Mouse (Mus musculus) kidney, adult 18-20 months (tissue): ENCODE measurements around the gene Mlx.

Source experiments
- DNase-seq: peaks from one replicate; pipeline ENCODE4 v3.0.0; 2021

Mlx gene

DNA sequence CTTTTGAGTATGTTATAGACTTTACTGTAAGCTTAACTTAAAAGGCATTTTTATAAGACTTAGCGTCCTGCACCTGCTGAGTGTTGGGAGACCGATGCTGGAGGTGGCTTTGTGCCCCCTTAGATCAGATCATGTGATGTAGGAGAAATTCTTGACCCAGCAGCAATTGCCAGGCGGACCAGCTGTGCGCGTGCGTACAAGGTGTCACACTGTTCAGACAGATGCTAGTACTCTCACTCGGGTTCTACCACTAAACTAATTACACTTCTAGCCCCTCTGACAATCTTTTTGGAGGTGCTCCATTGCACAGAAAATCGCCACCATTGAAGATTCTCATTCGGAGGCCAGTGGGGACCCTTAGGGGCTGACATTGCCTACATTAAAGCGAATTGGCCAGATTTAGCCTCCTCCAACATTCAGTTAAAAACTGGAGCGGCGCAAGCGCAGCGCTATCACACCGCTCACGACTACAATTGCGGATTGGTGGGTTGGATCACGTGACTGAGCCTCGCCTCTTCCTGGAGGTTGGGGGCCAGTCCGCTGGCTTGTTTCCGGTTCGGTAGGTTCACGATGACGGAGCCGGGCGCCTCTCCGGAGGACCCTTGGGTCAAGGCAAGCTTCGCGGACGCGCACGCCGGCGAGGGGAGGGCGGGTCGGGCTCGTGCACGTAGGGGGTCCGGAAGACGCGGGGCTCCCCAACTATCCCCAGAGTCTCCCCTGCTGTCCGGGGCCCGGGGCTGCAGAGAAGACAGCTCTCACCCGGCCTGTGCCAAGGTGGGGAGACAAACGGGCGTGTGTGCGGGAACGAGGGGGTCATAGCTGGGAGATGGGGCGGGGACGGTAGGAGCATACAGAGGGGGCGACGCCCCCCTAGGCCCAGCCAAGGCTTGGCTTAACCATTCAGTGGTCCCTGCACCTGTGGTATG is at the start of gene Mlx:
Gene Mlx (plus strand): TSS at position 522 of the 926 bp plus-strand sequence.
- DNase-seq: peak; percentile 91

DNA sequence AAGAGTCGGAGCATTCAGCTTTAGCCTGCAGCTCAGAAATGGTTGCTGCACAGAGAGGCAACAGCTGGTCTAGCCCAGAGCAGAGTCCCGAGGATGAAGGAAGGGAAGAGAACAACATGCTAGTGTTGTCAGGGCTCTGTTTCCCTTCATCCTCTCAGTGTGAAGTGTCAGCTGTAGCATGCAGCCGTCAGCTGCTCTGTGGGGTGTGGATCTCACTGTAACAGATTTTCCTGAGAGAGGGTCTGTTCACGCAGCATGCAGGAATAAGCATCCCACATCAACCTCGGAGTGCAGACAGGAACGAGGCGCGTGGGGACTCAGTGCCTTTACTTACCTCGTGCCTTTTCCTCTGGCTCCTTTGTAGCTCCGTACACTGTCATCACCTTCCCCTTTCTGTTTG is 49.3 kb upstream of the Mlx start:
- DNase-seq: no peak

DNA sequence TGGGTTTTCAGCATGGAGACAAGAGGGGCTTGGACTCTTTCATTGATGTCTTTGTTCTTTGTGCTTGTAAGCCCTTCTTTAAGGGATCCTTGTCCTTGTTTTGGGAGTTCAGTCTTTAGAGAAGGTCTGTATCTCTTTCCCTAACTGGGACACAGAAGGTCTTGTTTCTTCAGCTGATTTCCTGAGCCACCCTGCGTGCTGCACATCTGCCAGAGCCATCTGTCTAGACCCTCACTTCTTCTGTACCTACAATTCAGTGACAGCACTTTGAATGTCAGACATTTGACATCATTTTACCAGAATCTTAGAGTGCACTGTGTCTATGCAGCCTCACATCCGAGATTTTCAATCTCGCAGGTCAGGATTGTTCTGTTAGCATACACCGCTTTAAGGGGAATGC is 41.3 kb upstream of the Mlx start:
- no peak for DNase-seq

DNA sequence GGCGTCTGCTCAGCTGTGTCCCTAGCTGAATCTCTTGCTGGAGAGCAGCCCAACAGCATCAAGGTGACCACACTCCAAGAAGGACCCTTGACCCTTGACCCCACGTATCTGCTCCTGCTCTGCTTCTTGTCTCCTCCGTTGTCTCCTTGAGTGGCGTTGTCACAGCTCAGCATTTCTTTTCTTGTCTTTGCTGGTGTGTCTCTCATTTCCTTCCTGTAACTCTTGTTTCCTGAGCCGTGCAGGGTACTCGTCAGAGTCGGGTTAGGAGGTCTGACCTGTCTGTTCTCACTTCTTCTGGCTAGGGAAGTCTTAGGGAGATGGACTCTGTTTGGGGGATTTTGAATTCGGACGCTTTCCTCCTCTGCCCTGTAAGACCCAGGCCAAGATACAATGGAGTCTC is 40.6 kb upstream of the Mlx start:
- no peak for DNase-seq

DNA sequence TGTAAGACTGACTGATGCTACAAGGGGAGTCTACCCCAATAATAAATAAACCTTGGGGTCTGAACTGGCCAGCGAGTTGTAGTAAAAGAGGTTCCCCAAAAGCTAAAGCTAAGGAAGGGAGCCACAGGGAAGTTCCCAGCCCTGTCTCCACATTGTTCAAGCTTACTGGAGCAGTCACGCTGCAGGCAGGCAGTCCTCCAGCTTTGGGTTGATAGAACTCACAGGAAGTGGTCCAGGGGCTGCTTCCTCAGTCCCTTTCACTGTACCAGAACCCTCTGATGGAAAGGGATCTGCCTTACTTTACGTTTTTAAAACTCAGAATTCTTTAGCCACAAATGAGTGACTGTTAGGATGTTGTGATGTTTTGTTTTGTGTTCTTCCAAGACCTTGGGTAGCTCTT is 39.6 kb upstream of the Mlx start:
- DNase-seq: no peak

DNA sequence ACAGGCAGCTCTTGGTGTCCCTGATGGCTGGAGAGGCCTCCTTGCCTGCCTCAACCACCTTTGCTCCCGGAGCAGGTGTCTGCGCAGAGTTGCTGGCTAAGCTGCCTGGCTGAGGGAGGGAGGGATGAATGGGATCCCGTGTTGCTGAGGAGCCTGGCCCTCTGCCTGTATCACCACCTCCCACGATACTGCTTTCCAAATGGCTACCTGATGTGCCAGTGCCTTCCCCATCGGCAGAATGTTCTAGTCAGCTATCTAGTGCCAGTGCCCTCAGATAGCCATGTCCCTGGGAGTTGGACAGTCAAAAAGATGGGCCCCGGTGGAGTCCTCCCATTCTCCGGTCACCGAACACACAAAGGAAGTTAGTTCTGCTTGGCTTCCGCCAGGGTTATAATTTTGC is 36.7 kb upstream of the Mlx start:
- DNase-seq: no peak

DNA sequence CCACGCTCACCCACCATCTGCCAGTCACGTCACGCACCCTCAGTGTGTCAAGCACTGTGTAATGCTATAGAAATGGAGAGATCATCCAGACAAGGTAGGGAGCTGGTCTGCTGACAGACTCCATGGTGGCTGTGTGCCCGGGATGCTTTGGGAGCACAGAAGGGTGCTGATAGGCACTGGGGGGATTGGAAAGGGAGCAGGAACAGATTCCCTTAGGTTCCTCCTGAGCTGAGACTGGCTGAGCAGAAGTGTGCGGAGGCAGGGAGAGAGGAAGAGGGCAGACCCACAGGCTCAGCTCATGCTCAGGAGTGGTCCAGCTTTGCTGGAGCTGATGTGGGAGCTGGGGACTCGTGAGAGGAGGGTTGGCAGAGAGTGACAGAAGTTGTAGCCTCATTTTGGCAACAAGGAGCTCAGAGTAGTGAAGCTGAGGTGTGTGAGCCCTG is 36.0 kb upstream of the Mlx start:
- no peak for DNase-seq

DNA sequence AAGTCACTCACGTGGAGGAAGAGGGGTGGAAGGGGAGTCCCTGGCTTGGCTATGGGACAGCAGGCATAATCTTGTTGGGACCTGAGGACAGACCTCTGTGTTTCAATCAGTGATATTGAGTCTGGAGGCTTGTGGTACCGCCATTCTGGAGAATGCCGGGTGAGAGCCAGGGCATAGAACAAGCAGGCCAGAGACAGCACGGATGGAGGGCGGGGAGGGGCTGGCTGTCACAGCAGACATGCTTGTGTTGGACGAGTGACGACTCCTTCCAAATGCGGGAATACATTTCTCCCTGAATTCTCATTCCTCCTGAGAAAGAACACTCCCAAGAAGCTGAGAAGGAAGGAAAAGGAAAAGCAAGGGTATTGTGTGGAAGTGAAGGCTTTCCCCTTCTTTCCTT is 35.5 kb upstream of the Mlx start:
- DNase-seq: no peak

DNA sequence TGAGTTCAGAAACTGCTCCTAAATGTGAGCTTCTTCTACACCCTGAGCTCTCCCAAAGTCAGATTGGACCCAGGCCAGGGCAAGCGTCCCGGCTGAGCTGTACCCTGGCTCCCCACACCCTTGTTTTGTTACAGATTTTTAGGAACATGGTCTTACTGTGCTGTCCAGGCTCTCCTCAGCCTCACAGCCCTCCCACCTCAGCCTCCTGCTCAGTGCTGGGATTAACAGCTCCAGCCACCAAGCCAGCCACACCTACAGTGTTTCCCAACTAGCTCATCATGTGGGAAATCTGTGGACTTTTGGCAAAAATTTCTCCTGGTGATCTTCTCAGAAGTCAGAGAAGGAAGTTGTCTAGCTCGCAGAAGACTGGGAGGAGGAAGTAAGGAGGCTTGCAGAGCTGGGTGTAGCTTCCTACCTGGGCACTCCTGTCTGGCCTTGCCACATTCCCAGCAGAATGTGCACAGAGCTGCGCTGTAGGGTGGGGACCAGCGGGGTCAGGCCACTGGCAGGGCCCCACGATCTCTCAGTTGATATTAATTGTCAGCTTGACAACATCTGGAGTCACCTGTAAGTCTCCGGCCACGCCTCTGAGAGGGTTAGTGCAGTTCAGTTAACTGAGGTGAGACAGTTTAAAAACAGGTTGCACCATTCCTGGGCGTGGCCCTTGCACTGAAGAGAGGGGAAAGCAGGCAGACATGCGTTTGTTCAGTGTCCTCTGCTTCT is 34.2 kb upstream of the Mlx start:
- no peak for DNase-seq

DNA sequence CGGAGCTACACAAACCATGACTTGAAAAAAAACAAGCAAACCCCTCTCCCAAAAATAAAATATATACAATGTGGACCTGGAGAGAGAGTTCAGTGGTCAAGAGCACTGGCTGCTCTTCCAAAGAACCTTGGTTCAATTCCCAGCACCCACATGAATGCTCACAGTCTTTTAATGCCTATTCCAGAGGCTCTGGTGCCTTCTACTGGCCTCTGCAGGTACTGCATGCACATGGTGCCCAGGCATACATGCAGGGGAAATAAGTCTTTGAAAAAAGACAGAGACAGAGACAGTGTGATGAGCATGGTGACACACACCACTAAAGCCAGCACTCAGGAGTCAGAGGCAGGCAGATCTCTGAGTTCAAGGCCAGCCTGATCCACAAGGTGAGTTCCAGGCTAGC is 33.1 kb upstream of the Mlx start:
- no peak for DNase-seq

DNA sequence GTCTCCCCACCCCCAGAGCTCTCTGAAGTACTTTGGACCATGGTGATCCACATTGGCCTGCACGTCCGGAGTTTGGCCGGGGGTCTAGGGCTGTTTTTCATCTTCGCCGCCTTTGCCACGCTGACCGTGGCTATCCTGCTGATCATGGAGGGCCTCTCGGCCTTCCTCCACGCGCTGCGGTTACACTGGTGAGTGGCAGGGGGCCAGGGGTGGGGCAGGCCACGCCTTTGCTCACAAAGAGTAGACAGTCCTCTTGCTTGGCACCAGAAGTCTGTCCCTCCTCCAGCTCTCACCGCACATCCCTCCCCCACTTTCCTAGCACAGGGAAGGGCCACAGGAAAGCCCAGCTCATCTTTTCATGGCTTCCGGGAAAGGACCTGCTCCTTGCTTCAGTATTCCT is 31.7 kb upstream of the Mlx start:
- DNase-seq: no peak

DNA sequence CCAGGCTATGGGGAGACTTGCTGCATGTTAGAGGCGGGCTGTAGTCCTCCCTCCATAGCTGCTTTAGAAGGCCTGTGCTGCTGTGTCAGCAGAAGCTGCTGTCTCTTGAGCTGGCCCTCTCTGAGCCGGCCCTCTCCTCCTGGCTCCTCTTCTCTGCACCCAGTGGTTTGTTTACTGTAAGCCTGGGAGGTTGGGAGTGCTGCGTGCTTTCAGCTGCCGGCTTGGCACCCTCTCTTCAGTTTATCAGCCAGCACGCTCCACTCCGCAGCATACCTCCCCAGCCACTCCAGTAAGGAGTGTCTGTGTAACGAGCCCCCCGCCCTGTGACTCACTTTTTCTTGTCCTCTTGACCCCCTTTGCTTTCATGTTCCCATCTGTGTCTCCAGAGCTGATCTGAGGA is 30.2 kb upstream of the Mlx start:
- no peak for DNase-seq

DNA sequence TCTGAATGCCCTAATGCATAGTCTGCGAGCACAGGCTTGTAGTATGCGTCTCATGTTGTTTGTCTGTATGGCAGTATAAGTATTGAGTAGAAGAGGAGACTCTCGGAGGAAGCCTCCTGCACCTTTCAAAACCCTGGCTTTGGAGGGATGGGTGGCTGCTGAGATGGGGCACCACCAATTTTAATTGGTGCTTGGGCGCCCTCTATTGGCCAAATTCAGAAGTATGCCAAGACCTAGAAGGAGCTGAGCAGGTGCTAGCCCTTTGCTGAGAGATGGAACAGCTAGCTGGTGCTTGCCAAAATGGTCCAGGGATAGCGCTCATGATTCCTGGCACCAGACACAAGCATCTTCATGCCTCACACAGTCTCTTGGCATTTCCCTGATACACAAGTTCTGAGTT is 29.2 kb upstream of the Mlx start:
- peak; percentile 85 for DNase-seq

DNA sequence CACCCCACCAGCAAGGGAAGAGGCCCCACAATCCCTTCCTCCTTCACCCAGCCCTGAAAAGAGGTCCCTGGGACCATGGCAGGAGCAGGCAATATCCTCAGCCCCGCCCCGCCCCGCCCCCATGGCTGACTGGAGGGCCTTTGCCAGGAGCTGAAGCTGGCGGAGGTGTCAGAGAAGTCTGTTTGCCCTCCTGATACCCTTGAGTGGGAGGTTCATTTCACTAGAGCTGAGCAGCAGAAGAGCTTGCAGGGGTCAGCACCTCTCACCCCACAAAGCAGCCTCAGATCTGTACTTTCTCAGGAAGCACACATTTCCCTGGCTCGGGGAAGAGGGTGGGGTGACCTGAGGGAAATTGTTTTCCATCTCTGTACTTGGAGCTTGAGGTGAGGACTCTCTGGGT is 28.4 kb upstream of the Mlx start:
- no peak for DNase-seq

DNA sequence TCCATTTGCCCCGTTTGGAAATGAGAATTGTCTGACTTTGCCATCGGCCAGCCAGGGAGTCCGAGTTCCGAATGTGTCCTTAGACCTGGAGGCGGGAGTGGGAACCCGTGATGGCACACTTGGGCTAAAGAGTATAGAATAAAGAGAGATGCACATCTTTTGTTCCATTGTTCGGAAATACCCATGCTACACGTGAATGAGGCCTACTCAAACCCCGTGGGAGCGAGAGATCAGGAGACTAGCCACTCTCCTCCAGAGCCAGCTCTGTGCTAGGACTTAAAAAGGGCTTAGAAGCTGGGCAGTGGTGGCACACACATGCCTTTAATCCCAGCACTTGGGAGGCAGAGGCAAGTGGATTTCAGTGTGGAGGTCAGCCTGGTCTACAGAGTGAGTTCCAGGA is 27.6 kb upstream of the Mlx start:
- no peak for DNase-seq

DNA sequence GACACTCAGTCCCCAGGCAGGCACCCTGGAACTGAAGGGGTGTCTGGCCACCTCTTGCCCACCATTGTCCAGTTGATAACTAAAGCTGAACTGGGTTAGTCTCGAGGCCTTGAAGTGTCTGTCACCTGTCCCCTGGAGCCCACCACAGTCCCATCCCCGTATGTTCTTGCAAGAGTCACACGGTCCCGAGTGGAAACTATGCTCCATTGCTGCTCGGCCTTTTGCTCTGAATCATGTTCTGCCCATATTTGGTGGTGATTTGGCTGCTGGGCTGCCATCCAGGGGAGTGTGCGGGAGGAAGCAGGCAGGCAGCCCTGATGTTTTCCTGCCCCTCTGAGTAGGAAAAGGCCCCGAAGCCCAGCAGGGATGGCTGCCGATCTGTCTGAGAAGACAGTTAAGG is 27.0 kb upstream of the Mlx start:
- peak; percentile 61 for DNase-seq

DNA sequence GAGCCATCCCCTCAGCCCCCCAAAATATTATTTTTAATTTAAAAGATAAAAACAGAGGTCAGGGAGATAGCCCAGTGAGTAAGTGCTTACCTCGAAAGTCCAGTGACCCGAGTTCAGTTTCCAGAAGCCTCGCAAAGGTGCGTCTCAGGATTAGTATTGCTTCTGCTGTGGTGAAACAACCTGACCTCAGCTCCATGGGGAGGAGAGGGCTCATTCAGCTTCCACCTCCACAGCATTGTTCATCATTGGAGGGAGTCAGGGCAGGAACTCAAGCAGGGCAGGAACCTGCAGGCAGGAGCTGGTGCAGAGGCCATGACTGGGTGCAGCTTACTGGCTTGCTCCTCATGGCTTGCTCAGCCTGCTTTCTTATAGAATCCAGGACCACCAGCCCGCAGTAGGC is 26.0 kb upstream of the Mlx start:
- DNase-seq: no peak

DNA sequence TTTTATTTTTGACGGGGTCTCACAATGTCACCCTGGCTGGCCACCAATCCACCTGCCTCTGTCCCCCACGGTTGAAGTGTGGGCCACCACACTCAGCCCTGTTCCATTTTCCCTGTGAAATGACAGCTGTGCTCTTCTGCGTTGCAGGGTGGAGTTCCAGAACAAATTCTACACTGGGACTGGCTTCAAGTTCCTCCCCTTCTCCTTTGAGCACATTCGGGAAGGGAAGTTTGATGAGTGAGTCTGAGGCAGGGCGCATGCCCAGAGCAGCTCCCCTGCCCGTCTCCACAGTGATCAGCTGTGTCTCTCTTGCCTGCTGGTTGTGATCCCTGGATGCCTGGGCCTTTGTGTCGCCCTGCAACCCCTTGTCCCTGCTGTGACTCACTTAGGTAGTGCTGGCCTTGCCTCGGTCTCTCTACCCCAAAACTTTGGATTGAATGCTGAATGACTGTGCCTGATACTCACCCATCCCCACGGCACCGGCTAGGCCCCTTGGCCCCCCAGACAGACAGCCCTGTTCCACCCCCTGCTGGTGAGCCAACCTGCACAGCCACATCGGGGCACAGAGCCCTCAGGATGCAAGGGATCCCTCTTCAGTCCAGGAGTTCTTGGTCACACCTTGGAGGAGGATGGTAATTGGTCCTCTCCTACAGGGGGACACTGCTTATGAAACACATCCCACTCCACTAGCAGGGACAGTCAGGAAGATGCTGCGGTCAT is 24.8 kb upstream of the Mlx start:
- DNase-seq: no peak

DNA sequence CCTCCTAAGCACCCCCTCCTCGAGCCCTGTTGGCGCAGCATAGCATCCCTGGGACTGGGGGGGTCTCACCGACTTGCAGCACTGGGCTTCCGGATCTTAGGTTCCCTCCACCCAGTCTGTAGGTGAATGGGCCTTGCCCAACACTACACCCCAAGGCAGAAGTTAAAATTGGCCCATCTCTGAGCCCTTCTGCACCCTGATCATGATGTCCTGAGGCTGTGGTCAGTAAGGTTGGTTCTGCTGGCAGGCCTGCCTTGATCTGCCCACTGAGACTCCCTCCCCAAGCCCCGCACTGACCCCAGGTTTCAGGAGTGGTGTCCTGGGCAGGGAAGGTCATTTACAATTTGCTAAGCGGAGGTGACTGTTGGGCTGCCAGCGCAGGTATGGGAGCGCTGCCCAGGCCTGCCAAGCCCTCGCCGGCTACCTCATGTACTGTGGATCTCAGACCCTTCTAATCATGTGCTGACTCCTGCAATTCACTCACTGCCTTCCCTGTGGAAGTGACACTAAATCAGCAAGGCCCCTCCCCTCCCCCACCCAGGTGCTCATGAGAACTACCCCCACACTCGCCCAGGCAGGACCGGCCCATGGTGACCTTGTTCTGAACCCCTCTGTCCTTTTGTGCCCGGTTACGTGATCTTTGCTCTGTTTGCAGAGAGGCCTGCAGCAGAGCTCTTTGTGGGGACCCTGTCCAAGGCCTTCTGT is 24.0 kb upstream of the Mlx start:
- no peak for DNase-seq

DNA sequence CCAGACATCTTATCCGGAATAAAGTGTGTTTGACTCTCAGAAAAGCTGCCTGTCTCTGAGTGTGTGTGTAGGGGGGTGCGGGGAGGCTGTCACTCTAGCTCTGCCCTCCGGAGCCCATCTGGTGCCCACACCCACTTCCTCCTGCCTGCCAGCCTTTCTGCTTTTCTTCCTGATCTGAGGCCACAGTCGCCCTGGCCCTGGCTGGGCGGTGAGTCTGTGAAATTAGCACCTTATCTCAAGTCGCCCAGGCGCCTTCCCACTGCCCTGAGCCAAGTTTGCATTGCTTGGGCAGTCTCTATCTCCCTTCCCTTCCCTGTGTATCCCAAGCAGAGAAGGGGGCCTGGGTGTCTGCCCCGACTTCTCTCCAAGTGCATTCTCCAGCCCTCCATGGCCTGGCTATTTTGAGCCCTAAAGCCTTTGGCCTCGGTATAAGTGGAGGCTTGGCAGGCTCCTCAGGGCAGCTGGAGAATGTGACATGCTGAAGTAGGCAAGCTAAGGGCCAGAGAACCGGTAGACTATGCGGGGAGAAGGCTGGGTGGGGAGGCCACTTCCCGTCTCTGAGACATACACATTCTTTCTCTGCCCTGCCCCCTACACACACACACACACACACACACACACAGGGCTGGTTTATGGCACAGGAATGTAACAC is 23.3 kb upstream of the Mlx start:
- no peak for DNase-seq

DNA sequence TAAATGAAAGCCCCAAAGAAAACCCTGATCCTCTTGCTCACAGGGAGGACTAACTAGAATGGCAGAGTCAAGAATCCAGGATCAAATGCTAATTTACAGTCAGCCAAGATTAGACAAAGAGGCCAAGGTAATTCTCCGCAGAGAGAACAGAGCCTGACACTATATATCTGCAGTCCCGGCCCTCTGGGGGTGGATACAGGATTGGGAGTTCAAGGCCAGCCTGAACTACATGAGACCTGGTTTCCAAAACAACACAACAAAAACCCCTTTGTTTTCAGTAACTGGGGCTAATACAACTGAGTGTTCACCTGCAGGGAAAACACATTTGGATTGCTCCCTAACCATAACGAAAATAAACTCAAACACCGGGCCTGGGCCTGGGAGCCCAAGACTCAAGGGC is 22.6 kb upstream of the Mlx start:
- no peak for DNase-seq

DNA sequence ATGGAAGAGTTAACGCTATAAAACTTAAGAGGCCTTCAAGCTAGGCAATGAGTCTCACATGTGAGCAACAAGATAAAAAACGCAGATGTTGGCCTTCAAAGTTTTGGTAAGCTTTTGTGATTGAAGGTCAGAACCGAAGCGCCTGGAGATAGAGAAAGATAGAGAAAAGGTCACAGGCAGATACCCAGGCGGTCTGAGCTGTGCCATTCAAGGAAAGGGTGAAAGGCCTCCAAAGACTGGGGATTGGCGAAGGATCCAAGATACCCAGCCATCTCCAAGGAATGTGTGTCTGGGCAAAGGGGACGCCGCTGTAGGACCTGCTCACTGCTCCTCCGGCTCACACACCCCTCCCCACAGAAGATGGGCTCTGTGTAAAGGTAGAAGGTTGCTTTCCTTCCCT is 22.1 kb upstream of the Mlx start:
- no peak for DNase-seq
